Mouse (Mus musculus) heart, embryonic 11.5 days (tissue): ENCODE data around the gene Samd4b. TPM values are rescaled to one million over a fixed set of nuclear protein-coding genes. Genes with fewer than 3 reads are reported as not detected.

Source experiments
- ATAC-seq: fragments of 200-750 bp; cut with Nextera tagmentation; replicated peaks from 2 replicates; pipeline ENCODE4 v1.8.0; 2017; ENCODE audit warnings: moderate library complexity; ENCODE audit not compliant: insufficient number of reproducible peaks, low FRiP score, low TSS enrichment
- H3K27ac ChIP-seq: fragments of 300-500 bp; sonication (generic); 2 replicates; pipeline ENCODE4 v1.5.1; 2014; ENCODE audit warnings: mild to moderate bottlenecking, low read depth, low read length
- H3K27me3 ChIP-seq: fragments of 300-500 bp; sonication (generic); 2 replicates; pipeline ENCODE4 v1.6.1; 2014; ENCODE audit warnings: mild to moderate bottlenecking, low read length, mixed read lengths; ENCODE audit not compliant: control insufficient read depth, insufficient read depth
- H3K36me3 ChIP-seq: fragments of 300-500 bp; sonication (generic); 2 replicates; pipeline ENCODE4 v1.6.1; 2014; ENCODE audit warnings: mild to moderate bottlenecking, low read length, moderate library complexity, mixed read lengths; ENCODE audit not compliant: control insufficient read depth, insufficient read depth
- H3K4me1 ChIP-seq: fragments of 300-500 bp; sonication (generic); 2 replicates; pipeline ENCODE4 v1.6.1; 2014; ENCODE audit warnings: low read length; ENCODE audit not compliant: control insufficient read depth, insufficient read depth
- H3K4me2 ChIP-seq: fragments of 300-500 bp; sonication (generic); 2 replicates; pipeline ENCODE4 v1.6.1; 2014; ENCODE audit warnings: mild to moderate bottlenecking, moderate library complexity
- H3K4me3 ChIP-seq: fragments of 300-500 bp; sonication (generic); 2 replicates; pipeline ENCODE4 v1.5.1; 2014; ENCODE audit warnings: low read depth, low read length
- H3K9ac ChIP-seq: fragments of 300-500 bp; sonication (generic); 2 replicates; pipeline ENCODE4 v1.6.1; 2014; ENCODE audit warnings: mild to moderate bottlenecking, low read depth, low read length, moderate library complexity
- H3K9me3 ChIP-seq: fragments of 300-500 bp; sonication (generic); replicated peaks from 2 replicates; pipeline ENCODE4 v1.6.1; 2016; ENCODE audit warnings: low read length; ENCODE audit not compliant: control insufficient read depth
- WGBS: fragments of 180-500 bp; shearing (Covaris S2); extraction: QIAGEN DNeasy Blood & Tissue Kit; methylation state at CpG from one replicate; pipeline ENCODE4 v1.1.7; 2014; ENCODE audit not compliant: insufficient replicate concordance; 5-methylcytosine and 5-hydroxymethylcytosine counted together
- polyA plus RNA-seq: library from polyadenylated mRNA; unstranded; fragments of >200 nt; fragmentation: Nextera tagmentation; extraction: Ambion mirVana; gene quantifications from 2 replicates; pipeline ENCODE4 v1.2.1, GENCODE M21; 2014

Gene Samd4b
- polyA plus RNA-seq, 1 experiment from 2014 or later: 22.8 TPM

GRCm38 (mm10) chr7:28575597-28575996 is 22.3 kb downstream of the Samd4b start:
- Histone ChIP-seq H3K9ac (no peak overlapping the region), H3K36me3 (no peaks in the 10 kb centered on the region), H3K9me3 (no peaks in the 10 kb centered on the region), H3K27me3 (no peaks in the 10 kb centered on the region), H3K4me2 (no peak overlapping the region), H3K4me1 (peaks cover 70% of the 10 kb centered on the region), H3K27ac (no peak overlapping the region), H3K4me3 (no peak overlapping the region)
- 85% methylated on average over 11 of the region's 11 CpGs for WGBS
- no peak for ATAC-seq

GRCm38 (mm10) chr7:28573236-28573635 is 24.7 kb downstream of the Samd4b start:
- Histone ChIP-seq H3K4me1 (peaks cover 62% of the 10 kb centered on the region), H3K27ac (no peak overlapping the region), H3K4me2 (no peak overlapping the region), H3K4me3 (no peak overlapping the region), H3K9ac (peak overlapping the region; percentile 10; the same call in 1 of the 2 replicates), H3K27me3 (no peaks in the 10 kb centered on the region), H3K9me3 (no peaks in the 10 kb centered on the region), H3K36me3 (no peaks in the 10 kb centered on the region)
- WGBS: 92% methylated on average over 3 of the region's 3 CpGs
- ATAC-seq: no peak

GRCm38 (mm10) chr7:28572689-28573088 is 25.3 kb downstream of the Samd4b start:
- no peak overlapping the region for H3K4me2 ChIP-seq
- H3K27me3 ChIP-seq: no peaks in the 10 kb centered on the region
- H3K4me3 ChIP-seq: no peak overlapping the region
- H3K9me3 ChIP-seq: no peaks in the 10 kb centered on the region
- H3K27ac ChIP-seq: no peak overlapping the region
- no peak overlapping the region for H3K9ac ChIP-seq
- peaks cover 56% of the 10 kb centered on the region for H3K4me1 ChIP-seq
- no peak for ATAC-seq
- H3K36me3 ChIP-seq: peaks cover 2% of the 10 kb centered on the region
- WGBS: 82% methylated on average over 5 of the region's 5 CpGs

- Histone ChIP-seq H3K9ac (no peak overlapping the region), H3K4me2 (no peak overlapping the region), H3K36me3 (peaks cover 14% of the 10 kb centered on the region), H3K9me3 (no peaks in the 10 kb centered on the region), H3K27me3 (no peaks in the 10 kb centered on the region), H3K4me1 (peaks cover 41% of the 10 kb centered on the region), H3K27ac (0 out of 2 replicates have a peak overlapping the region, but pooled peaks have one; percentile 0), H3K4me3 (no peak overlapping the region)
- WGBS: 39% methylated on average over 5 of the region's 5 CpGs
- ATAC-seq: no peak
Measured at GRCm38 (mm10) chr7:28570982-28571682, 26.8 kb downstream of the Samd4b start.

GRCm38 (mm10) chr7:28570291-28570981 is 27.5 kb downstream of the Samd4b start:
- 66% methylated on average over 12 of the region's 12 CpGs for WGBS
- peaks cover 35% of the 10 kb centered on the region for H3K4me1 ChIP-seq

GRCm38 (mm10) chr7:28568253-28568652 is 29.7 kb downstream of the Samd4b start:
- peaks cover 26% of the 10 kb centered on the region for H3K36me3 ChIP-seq
- no peak for ATAC-seq
- no peak overlapping the region for H3K4me3 ChIP-seq
- H3K9ac ChIP-seq: no peak overlapping the region
- H3K9me3 ChIP-seq: no peaks in the 10 kb centered on the region
- no peak overlapping the region for H3K27ac ChIP-seq
- H3K4me2 ChIP-seq: no peak overlapping the region
- H3K4me1 ChIP-seq: peaks cover 31% of the 10 kb centered on the region
- no peaks in the 10 kb centered on the region for H3K27me3 ChIP-seq

More at GRCm38 (mm10) chr7:28570291-28570981, 27.5 kb downstream of the Samd4b start:
- Histone ChIP-seq H3K27ac (0 out of 2 replicates have a peak overlapping the region, but pooled peaks have one; percentile 0), H3K9ac (no peak overlapping the region), H3K36me3 (peaks cover 16% of the 10 kb centered on the region), H3K4me3 (no peak overlapping the region), H3K4me2 (no peak overlapping the region), H3K9me3 (no peaks in the 10 kb centered on the region), H3K27me3 (no peaks in the 10 kb centered on the region)
- ATAC-seq: no peak

- H3K36me3 ChIP-seq: peaks cover 30% of the 10 kb centered on the region
- no peak overlapping the region for H3K27ac ChIP-seq
- no peaks in the 10 kb centered on the region for H3K27me3 ChIP-seq
- ATAC-seq: no peak
- no peaks in the 10 kb centered on the region for H3K9me3 ChIP-seq
- H3K4me2 ChIP-seq: no peak overlapping the region
- WGBS: 65% methylated on average over 4 of the region's 4 CpGs
- peaks cover 23% of the 10 kb centered on the region for H3K4me1 ChIP-seq
- H3K4me3 ChIP-seq: no peak overlapping the region
- no peak overlapping the region for H3K9ac ChIP-seq
Measured at GRCm38 (mm10) chr7:28567539-28567938, 30.4 kb downstream of the Samd4b start.

GRCm38 (mm10) chr7:28565407-28565806 is 32.5 kb downstream of the Samd4b start:
- no peaks in the 10 kb centered on the region for H3K9me3 ChIP-seq
- H3K27ac ChIP-seq: no peak overlapping the region
- H3K27me3 ChIP-seq: no peaks in the 10 kb centered on the region
- H3K4me3 ChIP-seq: no peak overlapping the region
- no peak overlapping the region for H3K4me2 ChIP-seq
- no peak for ATAC-seq
- no peak overlapping the region for H3K9ac ChIP-seq
- 81% methylated on average over 5 of the region's 5 CpGs for WGBS
- peaks cover 34% of the 10 kb centered on the region for H3K36me3 ChIP-seq
- peaks cover 4% of the 10 kb centered on the region for H3K4me1 ChIP-seq
